Mouse (Mus musculus) pancreas, adult 10 weeks (tissue): Measurements from ENCODE around the gene Gm8334. TPM values are rescaled to one million over a fixed set of nuclear protein-coding genes. Genes with fewer than 3 reads are reported as not detected.

Experiments
- polyA plus RNA-seq: library from polyadenylated mRNA; stranded (reverse); fragments of 350-450 nt; fragmentation: Illumina TruSeq; extraction: RNeasy Lipid Tissue Mini Kit (QIAGEN cat#74804); gene quantifications from one replicate; pipeline ENCODE4 v1.2.3, GENCODE M21; 2015; ENCODE audit warnings: low read depth, low replicate concordance; ENCODE audit not compliant: insufficient read depth

Gene Gm8334
- polyA plus RNA-seq = not detected

DNA sequence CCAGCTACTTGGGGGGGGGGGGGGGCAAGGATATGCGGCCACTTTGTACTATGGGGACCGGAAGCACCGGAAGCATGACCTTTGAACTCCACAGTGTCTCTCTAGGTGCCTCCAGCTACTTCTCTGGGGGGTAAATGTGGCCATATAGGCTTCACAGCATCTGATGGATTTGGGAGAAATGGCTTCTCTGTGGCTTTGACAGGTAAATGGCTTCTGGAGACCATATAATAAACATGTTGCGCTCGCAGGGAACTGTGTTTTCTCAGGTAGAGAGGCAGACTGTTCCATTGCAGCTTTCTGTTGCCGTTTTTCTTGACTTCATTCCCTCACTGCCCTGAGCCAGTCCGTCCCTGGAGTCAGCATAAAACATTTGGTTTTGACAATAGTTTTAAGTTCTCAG is at the start of gene Gm8334:
Gm8334 (minus strand) TSS at position 101 of the 400 bp plus-strand sequence.

DNA sequence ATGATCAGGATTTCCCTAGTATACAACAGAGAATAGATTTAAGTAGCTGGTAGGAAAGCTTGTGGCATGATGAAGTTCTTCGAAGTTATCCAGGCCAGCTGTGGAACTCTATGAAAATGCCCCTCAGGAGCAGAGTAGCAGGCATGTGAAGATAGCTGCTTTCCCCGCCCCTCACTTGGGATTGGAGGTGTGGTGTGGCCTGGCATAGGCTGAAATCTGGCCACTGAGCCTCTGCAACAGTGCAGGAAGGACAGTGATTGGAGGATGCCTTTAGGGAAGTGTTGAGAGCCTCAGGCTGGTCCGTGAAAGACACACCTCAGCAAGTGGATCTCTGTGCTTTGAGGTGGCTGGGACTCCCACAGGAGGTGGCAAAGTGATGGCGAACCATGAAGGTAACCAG is 48.3 kb upstream of the Gm8334 start, which contains the start of gene Gm15127:
Gm15127 (plus strand) TSS at position 301 of the 400 bp plus-strand sequence.

Other genes with a start within 250 kb of the Gm8334 start
- not detected for gene Gm15114, start 126.2 kb downstream of the Gm8334 start, polyA plus RNA-seq
- not detected for gene Gm15127, start 48.4 kb upstream of the Gm8334 start, polyA plus RNA-seq
- not detected for gene Luzp4, start 242.5 kb upstream of the Gm8334 start, polyA plus RNA-seq